Mouse (Mus musculus): ENCODE results near the gene Pde8a. TPM values are rescaled to one million over a fixed set of nuclear protein-coding genes. Genes with fewer than 3 reads are reported as not detected.

Pde8a gene
- polyA plus RNA-seq (2015; fragmentation: Nextera tagmentation; extraction: Ambion mirVana): 2.1 and 2.3 TPM in 2 replicates

DNA sequence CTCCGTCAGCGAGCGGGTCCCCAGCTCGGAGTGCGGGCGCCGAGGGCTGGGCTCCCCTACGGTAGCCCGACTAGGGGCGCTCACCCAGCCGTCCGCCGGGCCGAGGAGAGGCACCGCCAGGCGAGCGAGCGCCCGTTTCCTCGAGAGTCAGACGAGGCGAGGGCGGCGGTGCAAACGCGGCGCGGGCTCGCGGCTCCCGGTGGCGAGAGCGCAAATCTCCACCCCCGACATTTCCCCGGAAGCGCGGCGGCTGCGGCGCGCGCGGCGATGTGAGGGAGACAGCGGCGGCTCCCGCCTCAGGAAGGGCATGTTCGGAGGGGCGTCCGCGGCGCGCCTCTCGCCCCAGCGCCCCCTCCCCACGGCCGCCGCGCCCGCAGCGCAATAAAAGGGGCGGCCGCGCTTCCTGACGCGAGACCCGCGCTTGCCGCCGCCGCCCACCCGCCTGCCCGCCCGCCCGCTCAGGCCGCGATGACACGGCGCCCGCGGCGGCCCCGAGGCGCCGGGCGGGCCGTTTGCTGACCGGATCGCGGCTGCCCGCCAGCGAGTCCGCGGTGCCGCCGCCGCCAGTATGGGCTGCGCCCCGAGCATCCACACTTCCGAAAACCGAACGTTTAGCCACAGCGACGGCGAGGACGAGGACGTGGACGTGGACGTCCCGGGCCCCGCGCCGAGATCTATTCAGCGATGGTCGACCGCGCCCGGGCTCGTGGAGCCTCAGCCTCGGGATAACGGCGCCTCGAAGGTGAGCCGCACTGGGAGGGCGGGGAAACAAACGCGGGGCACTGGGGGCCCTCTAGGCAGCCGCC, at the start of gene Pde8a:
Gene Pde8a, plus strand, starts transcription at position 250 of the 806 bp plus-strand sequence.
- H3K4me3 ChIP-seq (replicated peaks; ENCODE audit: low read length): peak within 1 kb of the TSS; percentile 48
- peaks cover 52% of the 10 kb centered on the region for H3K27me3 ChIP-seq (replicated peaks; ENCODE audit: control insufficient read depth, insufficient read depth, low read length)
- no peaks in the 10 kb centered on the region for H3K9me3 ChIP-seq (ENCODE audit: control insufficient read depth, low read length)
- H3K4me1 ChIP-seq (replicated peaks; ENCODE audit: control insufficient read depth, insufficient read depth, low read length): peaks cover 15% of the 10 kb centered on the region
- ATAC-seq: peak; percentile 35
- peak within 1 kb of the TSS; percentile 17; the same call in 1 of the 2 replicates for H3K9ac ChIP-seq (replicated peaks; ENCODE audit: low read depth, low read length)
- WGBS: 1% methylated on average over 90 of the region's 128 CpGs
- peak within 1 kb of the TSS; percentile 50 for H3K4me2 ChIP-seq (ENCODE audit: low read length)
- no peaks in the 10 kb centered on the region for H3K36me3 ChIP-seq (ENCODE audit: control insufficient read depth, insufficient read depth)
- peak within 1 kb of the TSS; percentile 28; the same call in 1 of the 2 replicates for H3K27ac ChIP-seq (ENCODE audit: low read length)

DNA sequence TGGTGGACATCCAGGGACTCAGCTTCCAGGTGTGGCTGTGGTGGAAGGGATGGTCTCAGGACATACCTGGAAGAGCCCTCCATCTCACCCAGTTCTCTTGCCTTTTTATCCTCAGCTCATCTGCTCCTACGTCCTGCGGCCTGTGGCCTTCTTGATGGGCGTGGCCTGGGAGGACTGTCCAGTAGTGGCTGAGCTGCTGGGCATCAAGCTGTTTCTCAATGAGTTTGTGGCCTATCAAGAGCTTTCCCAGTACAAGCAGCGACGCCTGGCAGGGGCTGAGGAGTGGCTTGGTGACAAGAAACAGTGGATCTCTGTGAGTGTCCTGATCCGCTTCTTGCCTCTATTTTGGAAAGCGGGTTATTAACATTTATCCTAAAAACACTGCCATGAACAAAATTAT, 49.0 kb upstream of the Pde8a start:
- WGBS: 72% methylated on average over 7 of the region's 7 CpGs
- no peak overlapping the region for H3K27ac ChIP-seq (ENCODE audit: low read length)

GRCm38 (mm10) chr7:81167124-81167523, 46.3 kb upstream of the Pde8a start:
- Histone ChIP-seq H3K9me3 (ENCODE audit: control insufficient read depth, low read length) (no peaks in the 10 kb centered on the region), H3K9ac (replicated peaks; ENCODE audit: low read depth, low read length) (no peak overlapping the region), H3K4me1 (replicated peaks; ENCODE audit: control insufficient read depth, insufficient read depth, low read length) (no peaks in the 10 kb centered on the region), H3K27me3 (replicated peaks; ENCODE audit: control insufficient read depth, insufficient read depth, low read length) (no peaks in the 10 kb centered on the region), H3K4me2 (ENCODE audit: low read length) (no peak overlapping the region), H3K36me3 (ENCODE audit: control insufficient read depth, insufficient read depth) (no peaks in the 10 kb centered on the region), H3K27ac (ENCODE audit: low read length) (no peak overlapping the region), H3K4me3 (replicated peaks; ENCODE audit: low read length) (no peak overlapping the region)
- WGBS: 35% methylated on average over 3 of the region's 3 CpGs
- peak; percentile 59; the same call in 1 of the 2 replicates for ATAC-seq

More for the DNA sequence above, 49.0 kb upstream of the Pde8a start:
- no peaks in the 10 kb centered on the region for H3K36me3 ChIP-seq (ENCODE audit: control insufficient read depth, insufficient read depth)
- H3K4me2 ChIP-seq (ENCODE audit: low read length): no peak overlapping the region
- H3K27me3 ChIP-seq (replicated peaks; ENCODE audit: control insufficient read depth, insufficient read depth, low read length): no peaks in the 10 kb centered on the region
- no peak for ATAC-seq
- H3K4me1 ChIP-seq (replicated peaks; ENCODE audit: control insufficient read depth, insufficient read depth, low read length): no peaks in the 10 kb centered on the region
- H3K4me3 ChIP-seq (replicated peaks; ENCODE audit: low read length): no peak overlapping the region
- H3K9me3 ChIP-seq (ENCODE audit: control insufficient read depth, low read length): no peaks in the 10 kb centered on the region
- H3K9ac ChIP-seq (replicated peaks; ENCODE audit: low read depth, low read length): no peak overlapping the region

GRCm38 (mm10) chr7:81169351-81169750, 44.0 kb upstream of the Pde8a start:
- Histone ChIP-seq H3K9me3 (ENCODE audit: control insufficient read depth, low read length) (peaks cover 3% of the 10 kb centered on the region), H3K4me2 (ENCODE audit: low read length) (no peak overlapping the region), H3K36me3 (ENCODE audit: control insufficient read depth, insufficient read depth) (no peaks in the 10 kb centered on the region), H3K4me1 (replicated peaks; ENCODE audit: control insufficient read depth, insufficient read depth, low read length) (no peaks in the 10 kb centered on the region), H3K27me3 (replicated peaks; ENCODE audit: control insufficient read depth, insufficient read depth, low read length) (no peaks in the 10 kb centered on the region), H3K9ac (replicated peaks; ENCODE audit: low read depth, low read length) (no peak overlapping the region), H3K27ac (ENCODE audit: low read length) (no peak overlapping the region), H3K4me3 (replicated peaks; ENCODE audit: low read length) (no peak overlapping the region)
- WGBS: 66% methylated on average over 7 of the region's 7 CpGs
- ATAC-seq: no peak

DNA sequence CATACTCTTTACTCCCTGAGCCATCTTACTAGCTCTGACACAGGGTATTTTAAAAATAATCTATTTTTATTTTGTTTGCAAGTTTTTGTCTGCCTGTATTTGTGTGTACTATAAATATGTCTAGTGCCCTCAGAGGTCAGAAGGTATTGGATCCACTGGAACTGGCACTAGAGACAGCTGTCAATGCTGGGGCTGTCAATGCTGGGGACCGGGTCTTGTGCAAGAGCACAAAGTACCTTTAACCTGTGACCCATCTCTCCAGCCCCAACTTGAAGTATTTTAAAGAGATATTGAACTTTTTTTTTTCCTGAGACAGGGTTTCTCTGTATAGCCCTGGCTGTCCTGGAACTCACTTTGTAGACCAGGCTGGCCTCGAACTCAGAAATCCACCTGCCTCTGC, 39.5 kb upstream of the Pde8a start:
- no peaks in the 10 kb centered on the region for H3K36me3 ChIP-seq (ENCODE audit: control insufficient read depth, insufficient read depth)
- H3K9ac ChIP-seq (replicated peaks; ENCODE audit: low read depth, low read length): no peak overlapping the region
- H3K27ac ChIP-seq (ENCODE audit: low read length): no peak overlapping the region
- no peaks in the 10 kb centered on the region for H3K4me1 ChIP-seq (replicated peaks; ENCODE audit: control insufficient read depth, insufficient read depth, low read length)
- ATAC-seq: no peak
- H3K4me2 ChIP-seq (ENCODE audit: low read length): no peak overlapping the region
- WGBS: 100% methylated on average over 2 of the region's 2 CpGs
- H3K27me3 ChIP-seq (replicated peaks; ENCODE audit: control insufficient read depth, insufficient read depth, low read length): no peaks in the 10 kb centered on the region
- peaks cover 3% of the 10 kb centered on the region for H3K9me3 ChIP-seq (ENCODE audit: control insufficient read depth, low read length)
- H3K4me3 ChIP-seq (replicated peaks; ENCODE audit: low read length): no peak overlapping the region

DNA sequence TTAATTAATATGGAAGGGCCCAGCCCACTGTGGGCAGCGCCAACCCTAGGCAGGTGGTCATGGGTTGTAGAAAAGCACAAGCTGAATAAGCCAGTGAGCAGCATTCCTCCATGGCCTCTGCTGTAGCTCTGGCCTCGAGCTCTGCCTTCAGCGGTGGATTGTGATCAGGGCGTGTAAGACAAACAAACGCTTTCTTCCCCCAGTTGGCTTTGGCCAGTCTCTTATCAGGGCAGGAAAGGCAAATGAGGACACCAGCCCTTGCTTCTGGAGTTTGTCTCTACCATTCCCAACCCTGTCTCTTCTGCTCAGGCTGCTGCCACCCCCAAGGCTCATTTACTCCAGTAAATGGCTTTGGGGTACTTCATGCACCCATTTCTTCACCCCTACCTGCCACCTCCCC, 38.7 kb upstream of the Pde8a start:
- no peak overlapping the region for H3K9ac ChIP-seq (replicated peaks; ENCODE audit: low read depth, low read length)
- no peak for ATAC-seq

GRCm38 (mm10) chr7:81176187-81176769, 37.1 kb upstream of the Pde8a start:
- H3K27ac ChIP-seq (ENCODE audit: low read length): no peak overlapping the region
- H3K4me2 ChIP-seq (ENCODE audit: low read length): no peak overlapping the region
- H3K9me3 ChIP-seq (ENCODE audit: control insufficient read depth, low read length): peaks cover 3% of the 10 kb centered on the region
- ATAC-seq: no peak
- no peaks in the 10 kb centered on the region for H3K36me3 ChIP-seq (ENCODE audit: control insufficient read depth, insufficient read depth)
- H3K9ac ChIP-seq (replicated peaks; ENCODE audit: low read depth, low read length): no peak overlapping the region
- H3K4me1 ChIP-seq (replicated peaks; ENCODE audit: control insufficient read depth, insufficient read depth, low read length): no peaks in the 10 kb centered on the region
- 63% methylated on average over 5 of the region's 5 CpGs for WGBS
- no peak overlapping the region for H3K4me3 ChIP-seq (replicated peaks; ENCODE audit: low read length)
- no peaks in the 10 kb centered on the region for H3K27me3 ChIP-seq (replicated peaks; ENCODE audit: control insufficient read depth, insufficient read depth, low read length)

More for the DNA sequence above, 38.7 kb upstream of the Pde8a start:
- no peaks in the 10 kb centered on the region for H3K36me3 ChIP-seq (ENCODE audit: control insufficient read depth, insufficient read depth)
- no peaks in the 10 kb centered on the region for H3K4me1 ChIP-seq (replicated peaks; ENCODE audit: control insufficient read depth, insufficient read depth, low read length)
- no peak overlapping the region for H3K4me2 ChIP-seq (ENCODE audit: low read length)
- no peak overlapping the region for H3K4me3 ChIP-seq (replicated peaks; ENCODE audit: low read length)
- no peak overlapping the region for H3K27ac ChIP-seq (ENCODE audit: low read length)
- H3K27me3 ChIP-seq (replicated peaks; ENCODE audit: control insufficient read depth, insufficient read depth, low read length): no peaks in the 10 kb centered on the region
- WGBS: 86% methylated on average over 5 of the region's 5 CpGs
- H3K9me3 ChIP-seq (ENCODE audit: control insufficient read depth, low read length): peaks cover 3% of the 10 kb centered on the region

- ATAC-seq: no peak
- WGBS: 71% methylated on average over 5 of the region's 5 CpGs
- H3K4me3 ChIP-seq (replicated peaks; ENCODE audit: low read length): no peak overlapping the region
- H3K36me3 ChIP-seq (ENCODE audit: control insufficient read depth, insufficient read depth): no peaks in the 10 kb centered on the region
- H3K9ac ChIP-seq (replicated peaks; ENCODE audit: low read depth, low read length): no peak overlapping the region
- no peak overlapping the region for H3K27ac ChIP-seq (ENCODE audit: low read length)
- no peaks in the 10 kb centered on the region for H3K9me3 ChIP-seq (ENCODE audit: control insufficient read depth, low read length)
- H3K4me1 ChIP-seq (replicated peaks; ENCODE audit: control insufficient read depth, insufficient read depth, low read length): no peaks in the 10 kb centered on the region
- no peak overlapping the region for H3K4me2 ChIP-seq (ENCODE audit: low read length)
- H3K27me3 ChIP-seq (replicated peaks; ENCODE audit: control insufficient read depth, insufficient read depth, low read length): no peaks in the 10 kb centered on the region
Observed at GRCm38 (mm10) chr7:81179494-81179893, 33.9 kb upstream of the Pde8a start.

GRCm38 (mm10) chr7:81182492-81183175, 30.8 kb upstream of the Pde8a start:
- Histone ChIP-seq H3K4me2 (ENCODE audit: low read length) (no peak overlapping the region), H3K27me3 (replicated peaks; ENCODE audit: control insufficient read depth, insufficient read depth, low read length) (no peaks in the 10 kb centered on the region), H3K36me3 (ENCODE audit: control insufficient read depth, insufficient read depth) (no peaks in the 10 kb centered on the region), H3K4me1 (replicated peaks; ENCODE audit: control insufficient read depth, insufficient read depth, low read length) (no peaks in the 10 kb centered on the region), H3K9me3 (ENCODE audit: control insufficient read depth, low read length) (no peaks in the 10 kb centered on the region), H3K9ac (replicated peaks; ENCODE audit: low read depth, low read length) (no peak overlapping the region), H3K27ac (ENCODE audit: low read length) (no peak overlapping the region), H3K4me3 (replicated peaks; ENCODE audit: low read length) (no peak overlapping the region)
- no peak for ATAC-seq
- whole genome bisulfite sequencing: 79% methylated on average over 10 of the region's 10 CpGs
